Mouse (Mus musculus) lung, postnatal 36 days (tissue): ENCODE data around the gene Helz2.

Source experiments
- DNase-seq: peaks from one replicate; pipeline ENCODE4 v3.0.0; 2022; ENCODE audit warnings: mixed read lengths

Gene Helz2

GRCm38 (mm10) chr2:181237251-181238014, 4.4 kb downstream of the Helz2 start:
- DNase-seq, result no peak

- peak; percentile 49 for DNase-seq
Measured at GRCm38 (mm10) chr2:181235681-181236566, 5.9 kb downstream of the Helz2 start.

GRCm38 (mm10) chr2:181234680-181235079, 7.1 kb downstream of the Helz2 start:
- no peak for DNase-seq

GRCm38 (mm10) chr2:181233443-181233842, 8.4 kb downstream of the Helz2 start:
- no peak for DNase-seq

- no peak for DNase-seq
Measured at GRCm38 (mm10) chr2:181231171-181231570, 10.7 kb downstream of the Helz2 start.

GRCm38 (mm10) chr2:181228335-181228734, 13.5 kb downstream of the Helz2 start:
- peak; percentile 69 for DNase-seq

GRCm38 (mm10) chr2:181227122-181227521, 14.7 kb downstream of the Helz2 start:
- DNase-seq, result no peak

- no peak for DNase-seq
Measured at GRCm38 (mm10) chr2:181224994-181225393, 16.8 kb downstream of the Helz2 start.

- DNase-seq, result no peak
Measured at GRCm38 (mm10) chr2:181220361-181220760, 21.5 kb downstream of the Helz2 start.

GRCm38 (mm10) chr2:181219538-181220216, 22.1 kb downstream of the Helz2 start, which contains the start of gene Fndc11:
Gene Fndc11, plus strand, starts transcription at chr2:181220013.
- DNase-seq, result peak; percentile 94

- DNase-seq, result peak; percentile 51
Measured at GRCm38 (mm10) chr2:181218881-181219485, 22.8 kb downstream of the Helz2 start.

GRCm38 (mm10) chr2:181216037-181216436, 25.8 kb downstream of the Helz2 start:
- DNase-seq, result no peak

- DNase-seq, result peak; percentile 86
Measured at GRCm38 (mm10) chr2:181213021-181213445, 28.8 kb downstream of the Helz2 start, which contains the start of gene Srms. Gene Srms, minus strand, starts transcription at chr2:181213185.

GRCm38 (mm10) chr2:181212389-181213020, 29.3 kb downstream of the Helz2 start:
- DNase-seq, result peak; percentile 20

GRCm38 (mm10) chr2:181206118-181206517, 35.7 kb downstream of the Helz2 start:
- DNase-seq, result no peak

GRCm38 (mm10) chr2:181205678-181206077, 36.1 kb downstream of the Helz2 start:
- DNase-seq, result no peak

- no peak for DNase-seq
Measured at GRCm38 (mm10) chr2:181202886-181203285, 38.9 kb downstream of the Helz2 start.

GRCm38 (mm10) chr2:181202422-181202821, 39.4 kb downstream of the Helz2 start, which contains the start of gene Ptk6:
Gene Ptk6, minus strand, starts transcription at chr2:181202789.
- DNase-seq, result no peak

GRCm38 (mm10) chr2:181201606-181202005, 40.2 kb downstream of the Helz2 start:
- peak; percentile 71 for DNase-seq

- no peak for DNase-seq
Measured at GRCm38 (mm10) chr2:181196628-181197300, 45.1 kb downstream of the Helz2 start.

- DNase-seq, result peak; percentile 16
Measured at GRCm38 (mm10) chr2:181193044-181193443, 48.8 kb downstream of the Helz2 start.
